Mouse (Mus musculus) urinary bladder, postnatal 36 days (tissue): ENCODE results near the gene Lztfl1.
"Not testable (repeated sequence)": the region's sequence is repeated elsewhere in the genome, so short reads cannot be mapped to it uniquely, and the experiment has no call there.

Experiments used
- DNase-seq, 2 experiments: peaks; one replicate each; pipeline ENCODE4 v3.0.0; 2022; ENCODE audit warnings: low spot score in 2 of 2, mixed read lengths in 1 of 2

Gene Lztfl1

DNA sequence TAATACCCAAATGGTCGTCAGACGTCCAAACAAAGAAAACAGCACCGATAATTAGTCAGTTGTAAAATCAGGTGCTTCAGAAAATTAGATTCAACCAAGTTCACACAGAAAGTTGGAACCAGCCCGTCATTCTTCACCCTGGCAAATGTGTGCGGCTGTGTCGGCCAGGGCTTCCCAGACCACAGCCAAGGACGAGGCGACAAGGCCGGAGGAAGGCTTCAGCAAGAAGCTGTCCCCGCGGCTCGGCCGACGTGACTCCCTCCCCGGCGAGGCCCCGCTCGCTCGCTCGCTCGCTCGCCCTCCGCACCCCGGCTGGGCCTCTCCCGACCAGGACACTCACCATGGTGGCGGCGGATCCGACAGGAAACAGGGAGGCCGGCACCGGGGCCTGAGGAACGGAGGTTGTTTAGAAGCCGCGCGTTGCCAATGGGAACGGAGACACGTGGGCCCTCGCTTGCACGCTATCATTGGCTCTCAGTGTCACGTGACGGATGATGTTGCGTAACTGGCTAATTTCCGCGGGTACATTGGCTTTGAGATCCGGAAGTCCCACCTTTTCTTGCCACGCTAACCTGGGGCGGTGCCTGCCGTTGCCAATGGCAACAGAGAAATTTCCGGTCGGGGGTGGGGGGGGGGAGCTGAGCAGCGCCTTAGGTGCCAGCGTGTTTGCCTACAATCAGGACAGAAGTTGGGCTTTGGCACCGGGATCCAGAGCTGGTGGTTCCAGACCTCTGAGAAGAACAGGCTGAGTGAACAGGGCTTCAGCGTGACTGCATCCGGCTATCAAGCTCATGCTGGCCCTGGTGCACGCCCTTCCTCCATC lies at the start of gene Lztfl1:
Gene Lztfl1, minus strand, starts transcription at position 512 of the 823 bp plus-strand sequence.
- DNase-seq: peak; percentile 91 to 96

- no peak for DNase-seq
Measured at GRCm38 (mm10) chr9:123766996-123767395, 49.5 kb upstream of the Lztfl1 start.

DNA sequence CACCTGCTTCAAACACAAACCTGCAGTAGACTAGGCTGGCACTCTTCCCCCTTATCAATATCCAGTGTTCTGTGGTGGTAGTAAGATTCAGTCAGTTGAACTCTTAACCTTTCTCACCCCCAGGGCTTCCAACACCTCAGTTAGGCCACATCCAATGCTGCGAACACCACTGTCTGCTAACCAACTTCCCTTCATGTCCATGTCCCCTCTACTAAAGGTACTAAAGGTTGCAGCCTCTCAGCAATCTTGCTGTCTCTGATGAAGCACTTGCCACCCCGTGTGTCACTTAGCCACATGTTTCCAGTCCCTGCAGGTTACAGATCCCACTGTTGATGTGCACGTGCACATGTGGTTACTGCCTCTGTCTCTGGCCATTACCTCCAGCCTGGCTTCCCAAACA lies 46.3 kb upstream of the Lztfl1 start:
- no peak for DNase-seq

GRCm38 (mm10) chr9:123762886-123763285 lies 45.4 kb upstream of the Lztfl1 start:
- DNase-seq: no peak

DNA sequence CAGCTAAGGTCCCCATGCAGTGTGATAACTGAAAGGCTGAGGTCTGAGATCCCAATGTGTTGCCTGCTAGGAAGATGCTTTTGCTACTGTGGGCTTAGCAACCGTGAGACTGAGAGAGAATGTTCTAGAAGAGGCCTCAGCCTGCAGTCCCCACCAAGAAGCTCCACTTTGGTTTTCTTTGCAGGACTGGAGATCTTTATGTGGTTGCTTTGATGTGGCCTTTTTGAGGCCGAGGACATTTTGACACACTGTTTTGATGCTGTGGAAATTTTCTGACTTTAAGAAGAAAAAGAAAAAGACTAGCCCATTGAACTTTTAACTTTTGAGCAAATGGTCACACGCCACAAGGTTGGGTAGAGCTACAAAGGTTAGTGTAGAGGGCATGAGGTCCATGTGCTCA lies 43.3 kb upstream of the Lztfl1 start:
- no peak for DNase-seq

DNA sequence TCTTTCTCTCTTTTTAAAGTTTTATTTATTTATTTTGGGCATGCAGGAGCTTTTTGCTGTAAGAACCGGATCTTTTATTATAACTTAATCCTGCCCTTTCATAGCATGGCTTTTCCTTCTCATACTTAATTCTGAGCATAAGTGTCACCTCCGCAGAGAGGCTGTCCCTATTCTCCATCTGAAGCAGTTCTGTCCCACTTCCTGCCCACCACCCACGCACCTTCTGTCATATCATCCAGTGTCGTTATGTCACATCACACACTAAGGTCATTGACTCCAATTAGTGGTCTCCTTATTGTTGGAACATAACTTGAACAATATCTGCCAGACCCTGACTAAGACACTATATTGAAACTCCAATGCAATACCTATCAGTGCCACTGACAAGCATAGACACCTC lies 41.1 kb upstream of the Lztfl1 start:
- no peak for DNase-seq

DNA sequence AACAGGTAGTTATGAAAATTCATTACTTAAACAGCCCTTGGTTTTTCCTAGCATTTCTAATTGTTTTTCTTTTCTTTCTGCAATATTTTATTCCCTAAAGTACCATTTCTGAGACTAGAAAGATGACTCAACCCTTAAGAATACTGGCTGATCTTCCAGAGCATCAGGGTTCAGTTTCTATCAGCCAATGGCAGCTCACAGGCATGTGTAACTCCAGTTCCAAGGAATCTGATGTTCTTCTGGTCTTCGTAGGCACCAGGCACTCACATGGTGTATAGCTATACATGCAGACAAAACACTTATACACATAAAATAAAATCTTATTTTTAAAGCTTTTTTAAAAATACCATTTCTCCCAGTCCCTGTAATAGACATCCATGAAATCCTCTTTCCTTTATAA lies 40.7 kb upstream of the Lztfl1 start:
- no peak for DNase-seq

- DNase-seq: no peak
Measured at GRCm38 (mm10) chr9:123757326-123757725, 39.8 kb upstream of the Lztfl1 start.

DNA sequence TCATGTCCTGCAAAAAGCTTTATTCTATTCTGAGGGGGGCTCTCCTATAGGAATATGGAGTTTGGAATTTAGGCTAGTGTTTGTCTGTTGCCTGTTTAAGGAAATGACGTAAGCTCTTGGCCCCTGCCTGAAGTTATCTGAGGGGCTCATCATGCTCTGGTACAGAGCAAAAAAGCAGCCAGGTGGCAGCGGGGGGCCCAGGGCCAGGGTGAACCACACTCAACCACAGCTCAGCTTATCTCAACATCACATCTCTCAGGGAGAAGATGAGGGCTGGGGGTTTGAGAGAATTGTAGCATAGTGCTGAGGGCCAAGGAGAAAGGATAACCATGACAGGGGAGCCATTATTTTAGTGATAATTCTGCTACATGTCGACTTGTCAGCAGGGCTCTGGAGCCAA lies 39.3 kb upstream of the Lztfl1 start:
- DNase-seq: no peak

DNA sequence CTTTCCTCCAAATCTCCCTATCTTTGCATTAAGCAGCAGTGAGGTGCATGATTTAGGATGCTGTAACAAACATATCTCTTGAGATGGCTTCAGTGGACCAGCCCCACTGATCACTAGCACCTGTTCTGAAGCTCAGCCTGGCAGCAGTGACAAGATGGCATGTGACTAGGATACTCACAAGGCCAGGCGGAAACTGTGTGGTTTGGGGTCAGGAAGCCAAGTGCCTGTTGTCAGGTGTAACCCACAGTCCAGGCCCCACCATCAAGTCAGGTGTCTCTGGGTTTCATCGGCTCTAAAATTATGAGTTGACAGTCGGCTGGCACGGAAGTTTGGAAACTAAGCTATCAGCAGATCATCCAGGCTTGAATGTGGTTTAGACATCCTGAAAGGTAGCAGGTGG lies 36.8 kb upstream of the Lztfl1 start:
- DNase-seq: no peak

GRCm38 (mm10) chr9:123749687-123750086 lies 32.2 kb upstream of the Lztfl1 start:
- DNase-seq: not testable (repeated sequence)

DNA sequence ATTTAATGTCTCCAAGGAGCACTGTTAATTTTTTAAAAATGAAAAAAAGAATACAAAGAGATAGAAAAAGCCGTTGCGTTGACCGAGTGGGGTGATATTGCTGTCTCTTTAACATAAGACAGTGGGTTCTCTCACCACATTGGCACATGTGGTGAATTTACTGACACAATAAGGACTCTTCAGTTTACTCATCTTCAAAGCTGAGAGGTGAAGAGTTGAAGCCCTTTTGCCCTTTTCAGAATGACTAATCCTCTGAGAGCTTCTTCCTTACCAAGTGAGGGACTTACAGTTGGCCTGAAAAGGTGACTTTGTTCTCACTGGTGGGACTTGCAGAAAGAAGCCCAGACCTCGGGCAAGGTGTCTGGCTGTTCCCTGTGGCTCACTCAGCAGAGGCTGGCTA lies 23.3 kb upstream of the Lztfl1 start:
- DNase-seq: no peak

- DNase-seq: no peak
Measured at GRCm38 (mm10) chr9:123734133-123734532, 16.6 kb upstream of the Lztfl1 start.

DNA sequence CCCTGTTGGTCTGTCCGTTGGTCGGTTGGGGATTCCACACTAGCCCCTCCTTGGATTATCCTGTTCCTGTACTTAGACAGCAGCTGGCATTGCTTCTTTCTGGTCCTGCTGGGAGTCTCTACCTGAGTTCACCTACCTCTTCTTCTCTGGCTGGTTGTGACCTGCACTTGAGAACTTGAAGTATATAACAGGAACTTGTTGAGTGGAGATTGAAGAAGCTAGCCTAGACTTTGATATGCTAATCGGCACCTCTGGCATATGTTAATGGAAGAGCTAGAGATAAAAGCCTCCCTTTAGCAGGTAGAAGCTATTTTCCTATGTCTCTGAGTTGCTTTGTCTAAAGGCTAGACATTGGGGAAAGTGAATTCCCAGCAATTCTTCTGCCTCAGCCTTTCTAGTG lies 13.8 kb upstream of the Lztfl1 start:
- no peak for DNase-seq

DNA sequence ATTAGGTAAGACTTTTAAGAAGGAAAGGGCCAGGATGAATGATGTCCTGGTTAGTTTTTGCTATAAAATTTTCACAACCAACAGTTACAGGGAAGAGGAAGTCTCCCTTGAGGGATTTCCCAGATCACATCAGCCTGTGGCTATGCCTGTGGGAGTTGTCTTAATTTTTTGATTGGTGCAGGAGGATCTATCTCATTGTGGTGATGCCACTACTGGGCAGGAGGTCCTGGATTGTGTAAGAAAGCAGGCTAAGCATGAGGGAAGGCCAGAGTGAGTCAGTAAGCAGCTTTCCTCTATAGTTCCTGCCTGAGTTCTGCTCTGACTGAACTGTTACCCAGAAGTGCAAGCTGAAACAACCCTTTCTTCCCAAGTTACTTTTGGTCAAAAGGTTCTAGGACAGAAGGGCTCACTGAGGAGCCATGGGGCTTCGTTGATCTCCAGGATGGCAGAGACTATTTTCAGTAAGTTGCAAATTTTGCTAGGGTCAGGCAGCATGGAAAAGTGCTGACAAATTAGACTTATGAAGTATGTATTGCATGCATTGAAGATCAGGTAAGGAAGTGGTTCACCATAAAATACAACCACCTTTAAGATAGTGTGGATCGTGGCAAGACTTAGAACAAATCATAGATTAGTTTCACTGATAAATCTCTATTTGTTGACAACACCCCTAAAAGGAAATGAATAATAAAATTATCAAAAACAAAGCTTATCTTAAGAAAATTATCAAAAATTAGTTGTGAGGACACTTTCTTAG lies 5.4 kb upstream of the Lztfl1 start:
- no peak for DNase-seq

GRCm38 (mm10) chr9:123716301-123716700 lies 1.2 kb downstream of the Lztfl1 start:
- DNase-seq: no peak

GRCm38 (mm10) chr9:123713111-123713510 lies 4.4 kb downstream of the Lztfl1 start:
- no peak for DNase-seq

GRCm38 (mm10) chr9:123709226-123709625 lies 8.3 kb downstream of the Lztfl1 start:
- no peak for DNase-seq

DNA sequence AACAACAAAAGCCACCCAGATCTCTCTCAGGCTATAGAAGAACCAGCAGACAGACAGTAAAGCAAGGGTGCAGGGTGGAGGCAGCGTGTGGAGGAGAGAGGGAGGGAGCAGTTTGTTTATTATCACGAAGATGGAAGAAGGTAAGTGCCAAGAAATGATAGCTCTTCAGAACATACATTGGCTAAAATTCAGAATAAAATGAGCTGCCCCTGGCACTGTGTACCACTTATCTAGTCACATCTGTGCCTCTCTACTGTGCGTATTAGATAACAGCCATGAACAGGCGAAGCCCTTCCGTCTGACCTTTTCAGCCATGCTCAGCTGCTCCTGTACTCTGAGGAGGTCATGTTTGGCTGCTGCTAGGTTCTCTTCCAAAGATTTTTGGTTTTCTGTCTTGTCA lies 15.7 kb downstream of the Lztfl1 start:
- DNase-seq: no peak

- no peak for DNase-seq
Measured at GRCm38 (mm10) chr9:123695634-123696302, 21.7 kb downstream of the Lztfl1 start.

DNA sequence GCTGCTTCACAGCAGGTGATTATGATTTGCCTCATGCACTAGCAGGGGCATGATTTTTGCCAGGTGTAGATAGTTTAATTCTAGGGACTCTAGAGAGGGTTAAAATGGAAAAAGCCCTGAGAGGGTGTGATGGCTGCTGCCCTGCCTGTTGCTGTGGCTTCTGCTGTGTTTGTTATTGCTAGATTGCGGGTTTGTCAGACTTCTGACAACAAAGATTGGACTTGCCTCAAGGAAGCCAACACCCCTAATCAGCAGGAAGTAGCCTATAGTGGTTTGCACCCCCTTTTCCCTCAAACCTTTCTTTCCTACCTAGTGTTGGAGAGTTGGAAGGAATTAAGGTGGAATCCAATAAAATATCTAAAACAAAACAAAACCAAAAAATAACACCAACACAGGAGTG lies 29.3 kb downstream of the Lztfl1 start:
- no peak for DNase-seq

GRCm38 (mm10) chr9:123686206-123686605 lies 31.3 kb downstream of the Lztfl1 start:
- no peak for DNase-seq

DNA sequence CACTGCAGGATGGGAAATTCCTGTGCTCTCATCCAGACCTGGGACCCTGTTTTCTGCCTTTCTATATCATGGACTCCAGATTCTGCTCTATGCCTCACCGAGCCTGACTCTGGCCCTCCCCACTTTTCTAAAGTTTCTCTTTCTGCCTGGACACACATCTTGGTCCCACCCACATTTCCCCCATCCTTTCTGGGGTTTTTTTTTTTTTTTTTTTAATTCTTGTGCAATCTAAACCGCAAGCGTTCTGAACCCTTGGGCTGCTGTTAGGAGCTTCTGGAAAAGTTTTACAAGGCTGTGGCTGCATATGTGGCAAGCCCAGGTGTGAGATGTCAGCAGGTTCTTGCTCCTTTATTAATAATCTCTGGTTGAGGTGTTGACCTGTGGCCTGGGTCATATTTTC lies 33.8 kb downstream of the Lztfl1 start:
- no peak for DNase-seq
